Mouse (Mus musculus): ENCODE measurements at regions not wholly inside any gene's neighbourhood (a gene's known extent, or its start where the extent isn't known, plus 50 kb on each side); places are given as distances from the start of the nearest gene placed in this dataset. TPM values are rescaled to one million over a fixed set of nuclear protein-coding genes. Genes with fewer than 3 reads are reported as not detected.

Small RNA genes in the stretch of these regions (microRNA-seq; reads per million reads assigned to microRNA genes)
- not detected for gene Gm23416

Data from midbrain, embryonic 15.5 days (tissue).